Mouse (Mus musculus): ENCODE results near the gene Slc3a1.

GRCm38 (mm10) chr17:85028797-85029196 is 621 bp downstream of the Slc3a1 start:
- TF ChIP-seq POLR2A (IDR thresholded peaks at IDR 0.05; ENCODE audit: borderline replicate concordance, extremely low read depth, low read depth, low read length) (no peak), CTCF (IDR thresholded peaks at IDR 0.05; ENCODE audit: insufficient read depth, low read length) (no peak)
